Mouse (Mus musculus) liver, adult 2 months (tissue): ENCODE data around the gene Axl. TPM values are rescaled to one million over a fixed set of nuclear protein-coding genes. Genes with fewer than 3 reads are reported as not detected.

Experiments used
- DNase-seq: peaks from one replicate; pipeline ENCODE4 v3.0.0-alpha.2; 2011; ENCODE audit warnings: low read depth, low spot score; ENCODE audit errors: extremely low read depth
- H3K27ac ChIP-seq: fragments of 200-500 bp; replicated peaks from 2 replicates; pipeline ENCODE4 v1.5.1; 2012; ENCODE audit warnings: low read depth, mild to moderate bottlenecking, control low read depth, inconsistent platforms, low read length; ENCODE audit not compliant: insufficient read depth
- H3K27me3 ChIP-seq: fragments of 200-500 bp; 2 replicates; pipeline ENCODE4 v1.6.1; 2012; ENCODE audit warnings: mild to moderate bottlenecking, moderate library complexity, low read length, inconsistent platforms; ENCODE audit not compliant: control insufficient read depth, insufficient read depth
- H3K36me3 ChIP-seq: fragments of 200-500 bp; 2 replicates; pipeline ENCODE4 v1.6.1; 2012; ENCODE audit warnings: low read length, inconsistent platforms; ENCODE audit not compliant: control insufficient read depth, insufficient read depth
- H3K4me1 ChIP-seq: fragments of 200-500 bp; 2 replicates; pipeline ENCODE4 v1.6.1; 2011; ENCODE audit warnings: low read length; ENCODE audit not compliant: control insufficient read depth, insufficient read depth
- H3K4me3 ChIP-seq: fragments of 200-500 bp; 2 replicates; pipeline ENCODE4 v1.5.1; 2011; ENCODE audit warnings: low read depth, mild to moderate bottlenecking, control low read depth, low read length, moderate library complexity; ENCODE audit not compliant: insufficient read depth
- H3K79me2 ChIP-seq: fragments of 200-500 bp; 2 replicates; pipeline ENCODE4 v1.6.1; 2012; ENCODE audit warnings: inconsistent platforms, mild to moderate bottlenecking, low read length, moderate library complexity; ENCODE audit not compliant: control insufficient read depth, insufficient read depth
- H3K9ac ChIP-seq: fragments of 200-500 bp; 2 replicates; pipeline ENCODE4 v1.6.1; 2012; ENCODE audit warnings: low read depth, mild to moderate bottlenecking, control low read depth, inconsistent platforms, low read length
- CTCF ChIP-seq: fragments of 200-500 bp; IDR thresholded peaks from 2 replicates; pipeline ENCODE4 v1.5.1; 2011; ENCODE audit warnings: low read depth, low read length, control low read depth
- POLR2A ChIP-seq: fragments of 200-500 bp; IDR thresholded peaks from 2 replicates; pipeline ENCODE4 v1.6.1; 2011; ENCODE audit warnings: low read length, control low read depth; ENCODE audit not compliant: insufficient read depth; ENCODE audit errors: extremely low read depth
- WGBS: fragments of 180-500 bp; shearing (Covaris S2); methylation state at CpG from one replicate; pipeline ENCODE4 v1.1.7; 2018; 5-methylcytosine and 5-hydroxymethylcytosine counted together
- polyA plus RNA-seq: library from polyadenylated mRNA; depleted of rRNA; stranded (reverse); fragments of >200 nt; gene quantifications from 2 replicates; pipeline ENCODE4 v1.2.3, GENCODE M21; 2012; rRNA removed
- total RNA-seq: library from RNA; depleted of rRNA; stranded (reverse); fragments of >200 nt; gene quantifications from 2 replicates; pipeline ENCODE4 v1.2.3, GENCODE M21; 2014; rRNA removed

Gene Axl
- total RNA-seq, result 12.4 and 18.0 TPM in 2 replicates
- polyA plus RNA-seq, result 6.3 and 11.4 TPM in 2 replicates

GRCm38 (mm10) chr7:25788220-25789128 is at the start of gene Axl:
Gene Axl (minus strand): TSS chr7:25788705.
- TF ChIP-seq CTCF (no peak), POLR2A (0 out of 2 replicates have a peak, but pooled peaks have one; percentile 5)
- H3K36me3 ChIP-seq, result no peaks in the 10 kb centered on the region
- 15% methylated on average over 30 of the region's 30 CpGs for WGBS
- peaks cover 6% of the 10 kb centered on the region; the same call in 1 of the 2 replicates for H3K27me3 ChIP-seq
- DNase-seq, result no peak
- peak within 1 kb of the TSS; percentile 80 for H3K4me3 ChIP-seq
- H3K27ac ChIP-seq, result peak within 1 kb of the TSS; percentile 35; the same call in 1 of the 2 replicates
- no peaks in the 10 kb centered on the region for H3K79me2 ChIP-seq
- H3K4me1 ChIP-seq, result no peaks in the 10 kb centered on the region
- peak within 1 kb of the TSS; percentile 63 for H3K9ac ChIP-seq

GRCm38 (mm10) chr7:25835188-25835891 is 46.8 kb upstream of the Axl start:
- Histone ChIP-seq H3K4me1 (0 out of 2 replicates have a peak, but pooled peaks cover 3% of the 10 kb centered on the region), H3K79me2 (no peaks in the 10 kb centered on the region), H3K9ac (no peak overlapping the region), H3K27ac (peak overlapping the region; percentile 26), H3K36me3 (no peaks in the 10 kb centered on the region), H3K27me3 (no peaks in the 10 kb centered on the region), H3K4me3 (no peak overlapping the region)
- no peak for TF ChIP-seq CTCF
- no peak for TF ChIP-seq POLR2A
- 58% methylated on average over 10 of the region's 10 CpGs for WGBS
- peak; percentile 41 for DNase-seq

- DNase-seq, result peak; percentile 65
- peaks cover 2% of the 10 kb centered on the region; the same call in 1 of the 2 replicates for H3K4me1 ChIP-seq
- H3K36me3 ChIP-seq, result no peaks in the 10 kb centered on the region
Observed at GRCm38 (mm10) chr7:25831557-25832530, 43.3 kb upstream of the Axl start.

GRCm38 (mm10) chr7:25830251-25830650 is 41.7 kb upstream of the Axl start:
- 79% methylated on average over 2 of the region's 2 CpGs for WGBS
- no peak overlapping the region for H3K27ac ChIP-seq
- no peaks in the 10 kb centered on the region for H3K36me3 ChIP-seq
- DNase-seq, result no peak
- no peak overlapping the region for H3K4me3 ChIP-seq
- no peaks in the 10 kb centered on the region for H3K79me2 ChIP-seq
- H3K4me1 ChIP-seq, result peaks cover 2% of the 10 kb centered on the region; the same call in 1 of the 2 replicates
- no peak for TF ChIP-seq CTCF
- H3K27me3 ChIP-seq, result no peaks in the 10 kb centered on the region
- no peak overlapping the region for H3K9ac ChIP-seq

More at GRCm38 (mm10) chr7:25831557-25832530, 43.3 kb upstream of the Axl start:
- no peak for TF ChIP-seq CTCF
- no peak for TF ChIP-seq POLR2A
- no peak overlapping the region for H3K9ac ChIP-seq
- no peaks in the 10 kb centered on the region for H3K27me3 ChIP-seq
- 44% methylated on average over 10 of the region's 10 CpGs for WGBS
- H3K79me2 ChIP-seq, result no peaks in the 10 kb centered on the region
- H3K27ac ChIP-seq, result no peak overlapping the region
- H3K4me3 ChIP-seq, result no peak overlapping the region

GRCm38 (mm10) chr7:25827199-25827598 is 38.7 kb upstream of the Axl start:
- DNase-seq, result peak; percentile 88
- no peaks in the 10 kb centered on the region for H3K36me3 ChIP-seq
- 13% methylated on average over 3 of the region's 3 CpGs for WGBS
- TF ChIP-seq CTCF (no peak), POLR2A (no peak)
- peaks cover 2% of the 10 kb centered on the region; the same call in 1 of the 2 replicates for H3K4me1 ChIP-seq
- H3K27ac ChIP-seq, result no peak overlapping the region
- H3K9ac ChIP-seq, result no peak overlapping the region
- H3K79me2 ChIP-seq, result no peaks in the 10 kb centered on the region
- H3K4me3 ChIP-seq, result no peak overlapping the region
- no peaks in the 10 kb centered on the region for H3K27me3 ChIP-seq
